Mouse (Mus musculus) MEL (cell line): Measurements from ENCODE around the gene Ap3m1. TPM values are rescaled to one million over a fixed set of nuclear protein-coding genes. Genes with fewer than 3 reads are reported as not detected.
A peak's percentile ranks its signal among the peaks of the same experiment; 100 is the strongest.

Experiments used
- DNase-seq: peaks from one replicate; pipeline ENCODE4 v3.0.0; 2011; ENCODE audit warnings: low read depth, low spot score
- H3K27ac ChIP-seq: 2 replicates; pipeline ENCODE4 v1.5.1; 2012; ENCODE audit warnings: low read depth, mild to moderate bottlenecking, control low read depth, low read length, moderate library complexity; ENCODE audit not compliant: control insufficient read depth
- H3K27me3 ChIP-seq, 2 experiments: fragments of 150-350 bp in 1 of 2; sonication (generic) in 1 of 2; 2 replicates each; pipeline ENCODE4 v1.6.1; 2012; ENCODE audit warnings: low read length in 2 of 2, mild to moderate bottlenecking in 2 of 2, improper control_type of control experiment in 1 of 2, moderate library complexity in 1 of 2; ENCODE audit not compliant: insufficient read depth in 2 of 2, control insufficient read depth in 1 of 2
- H3K36me3 ChIP-seq, 2 experiments: 2 replicates each; pipeline ENCODE4 v1.6.1; 2012 to 2014; ENCODE audit warnings: low read length in 2 of 2, improper control_type of control experiment in 1 of 2, inconsistent platforms in 1 of 2, mild to moderate bottlenecking in 1 of 2; ENCODE audit not compliant: insufficient read depth in 2 of 2, control insufficient read depth in 1 of 2
- H3K4me1 ChIP-seq, 2 experiments: fragments of 150-350 bp in 1 of 2; sonication (generic) in 1 of 2; 2 replicates each; pipeline ENCODE4 v1.6.1; 2012; ENCODE audit warnings: low read length in 2 of 2, improper control_type of control experiment in 1 of 2, mild to moderate bottlenecking in 1 of 2; ENCODE audit not compliant: insufficient read depth in 2 of 2, control insufficient read depth in 1 of 2
- H3K4me3 ChIP-seq, 2 experiments: fragments of 150-350 bp in 1 of 2; sonication (generic) in 1 of 2; 2 replicates each; pipeline ENCODE4 v1.5.1; 2012; ENCODE audit warnings: low read depth in 2 of 2, low read length in 2 of 2, mild to moderate bottlenecking in 2 of 2, moderate library complexity in 2 of 2, control low read depth in 1 of 2, improper control_type of control experiment in 1 of 2; ENCODE audit not compliant: control insufficient read depth in 1 of 2, insufficient read depth in 1 of 2
- H3K79me2 ChIP-seq: 2 replicates; pipeline ENCODE4 v1.6.1; 2012; ENCODE audit warnings: mild to moderate bottlenecking, low read length, moderate library complexity; ENCODE audit not compliant: control insufficient read depth, poor library complexity, insufficient read depth
- H3K9ac ChIP-seq: 2 replicates; pipeline ENCODE4 v1.6.1; 2012; ENCODE audit warnings: low read depth, mild to moderate bottlenecking, control low read depth, low read length, moderate library complexity; ENCODE audit not compliant: control insufficient read depth, poor library complexity, severe bottlenecking
- H3K9me3 ChIP-seq: fragments of 150-350 bp; sonication (generic); replicated peaks from 2 replicates; pipeline ENCODE4 v1.6.1; 2012; ENCODE audit warnings: mild to moderate bottlenecking, low read length, improper control_type of control experiment, moderate library complexity; ENCODE audit not compliant: insufficient read depth
- CHD2 ChIP-seq: IDR thresholded peaks from 2 replicates; pipeline ENCODE4 v1.6.1; 2011; ENCODE audit warnings: low read length, improper control_type of control experiment
- E2F4 ChIP-seq: IDR thresholded peaks from 2 replicates; pipeline ENCODE4 v1.6.1; 2011; ENCODE audit warnings: low read depth, low read length, improper control_type of control experiment, borderline replicate concordance
- ELF1 ChIP-seq: IDR thresholded peaks from 2 replicates; pipeline ENCODE4 v1.6.1; 2014; ENCODE audit warnings: low read depth, mild to moderate bottlenecking, inconsistent platforms, low read length, improper control_type of control experiment, moderate library complexity
- EP300 ChIP-seq, 2 experiments: IDR thresholded peaks; 2 replicates each; pipeline ENCODE4 v1.6.1; 2011; ENCODE audit warnings: improper control_type of control experiment in 2 of 2, low read length in 2 of 2, low read depth in 1 of 2, mild to moderate bottlenecking in 1 of 2
- ETS1 ChIP-seq: IDR thresholded peaks from 2 replicates; pipeline ENCODE4 v1.6.1; 2012; ENCODE audit warnings: low read depth, mild to moderate bottlenecking, inconsistent platforms, low read length, improper control_type of control experiment, moderate library complexity
- GABPA ChIP-seq: IDR thresholded peaks from 2 replicates; pipeline ENCODE4 v1.6.1; 2012; ENCODE audit warnings: low read depth, mild to moderate bottlenecking, inconsistent platforms, low read length, improper control_type of control experiment, moderate library complexity
- GATA1 ChIP-seq: IDR thresholded peaks from 2 replicates; pipeline ENCODE4 v1.6.1; 2011; ENCODE audit warnings: low read depth, low read length, improper control_type of control experiment
- HCFC1 ChIP-seq: IDR thresholded peaks from 2 replicates; pipeline ENCODE4 v1.6.1; 2012; ENCODE audit warnings: low read depth, mild to moderate bottlenecking, inconsistent platforms, low read length, improper control_type of control experiment, moderate library complexity
- KAT2A ChIP-seq: conservative IDR thresholded peaks from 2 replicates; pipeline ENCODE4 v1.6.1; 2012; ENCODE audit warnings: low read depth, low read length, improper control_type of control experiment, inconsistent platforms
- MAFK ChIP-seq: IDR thresholded peaks from 2 replicates; pipeline ENCODE4 v1.6.1; 2011; ENCODE audit warnings: low read depth, mild to moderate bottlenecking, low read length, improper control_type of control experiment, borderline replicate concordance
- MAX ChIP-seq: IDR thresholded peaks from 2 replicates; pipeline ENCODE4 v1.6.1; 2011; ENCODE audit warnings: low read length, improper control_type of control experiment
- MAZ ChIP-seq: IDR thresholded peaks from 2 replicates; pipeline ENCODE4 v1.6.1; 2012; ENCODE audit warnings: low read depth, mild to moderate bottlenecking, inconsistent platforms, low read length, improper control_type of control experiment
- MEF2A ChIP-seq: IDR thresholded peaks from 2 replicates; pipeline ENCODE4 v1.6.1; 2014; ENCODE audit warnings: low read depth, mild to moderate bottlenecking, inconsistent platforms, low read length, improper control_type of control experiment; ENCODE audit not compliant: poor library complexity, insufficient replicate concordance, severe bottlenecking; ENCODE audit errors: extremely low read depth
- MXI1 ChIP-seq: IDR thresholded peaks from 2 replicates; pipeline ENCODE4 v1.6.1; 2011; ENCODE audit warnings: mild to moderate bottlenecking, low read depth, low read length, improper control_type of control experiment
- MYB ChIP-seq: IDR thresholded peaks from 2 replicates; pipeline ENCODE4 v1.6.1; 2011; ENCODE audit warnings: mild to moderate bottlenecking, low read depth, low read length, improper control_type of control experiment
- MYC ChIP-seq: IDR thresholded peaks from 2 replicates; pipeline ENCODE4 v1.6.1; 2011; ENCODE audit warnings: low read depth, mild to moderate bottlenecking, low read length, improper control_type of control experiment, moderate library complexity
- NELFE ChIP-seq: IDR thresholded peaks from 2 replicates; pipeline ENCODE4 v1.6.1; 2011; ENCODE audit warnings: low read depth, low read length, improper control_type of control experiment
- NRF1 ChIP-seq: IDR thresholded peaks from 2 replicates; pipeline ENCODE4 v1.6.1; 2014; ENCODE audit warnings: low read depth, mild to moderate bottlenecking, inconsistent platforms, low read length, improper control_type of control experiment, moderate library complexity; ENCODE audit not compliant: poor library complexity, insufficient read depth, severe bottlenecking
- POLR2A ChIP-seq, 2 experiments: IDR thresholded peaks; 2 replicates each; pipeline ENCODE4 v1.6.1; 2011 to 2012; ENCODE audit warnings: low read length in 2 of 2, mild to moderate bottlenecking in 2 of 2, control low read depth in 1 of 2, improper control_type of control experiment in 1 of 2, low read depth in 1 of 2, moderate library complexity in 1 of 2; ENCODE audit not compliant: control insufficient read depth in 1 of 2, insufficient read depth in 1 of 2, poor library complexity in 1 of 2
- RAD21 ChIP-seq: IDR thresholded peaks from 2 replicates; pipeline ENCODE4 v1.6.1; 2011; ENCODE audit warnings: mild to moderate bottlenecking, low read depth, low read length, improper control_type of control experiment
- RCOR1 ChIP-seq: IDR thresholded peaks from 2 replicates; pipeline ENCODE4 v1.6.1; 2012; ENCODE audit warnings: low read depth, mild to moderate bottlenecking, inconsistent platforms, low read length, improper control_type of control experiment
- SIN3A ChIP-seq: IDR thresholded peaks from 2 replicates; pipeline ENCODE4 v1.6.1; 2012; ENCODE audit warnings: low read length, improper control_type of control experiment, inconsistent platforms
- SMC3 ChIP-seq: IDR thresholded peaks from 2 replicates; pipeline ENCODE4 v1.6.1; 2011; ENCODE audit warnings: low read depth, low read length, improper control_type of control experiment
- TBP ChIP-seq: IDR thresholded peaks from 2 replicates; pipeline ENCODE4 v1.8.0; 2011; ENCODE audit warnings: low read depth, low read length, improper control_type of control experiment
- TCF12 ChIP-seq: IDR thresholded peaks from 2 replicates; pipeline ENCODE4 v1.6.1; 2014; ENCODE audit warnings: low read depth, mild to moderate bottlenecking, inconsistent platforms, low read length, improper control_type of control experiment, moderate library complexity
- UBTF ChIP-seq: IDR thresholded peaks from 2 replicates; pipeline ENCODE4 v1.6.1; 2012; ENCODE audit warnings: low read depth, mild to moderate bottlenecking, inconsistent platforms, low read length, improper control_type of control experiment, moderate library complexity, borderline replicate concordance; ENCODE audit not compliant: insufficient read depth
- USF2 ChIP-seq, 2 experiments: IDR thresholded peaks; 2 replicates each; pipeline ENCODE4 v1.6.1; 2011 to 2012; ENCODE audit warnings: improper control_type of control experiment in 2 of 2, low read length in 2 of 2, borderline replicate concordance in 1 of 2, inconsistent platforms in 1 of 2, low read depth in 1 of 2, mild to moderate bottlenecking in 1 of 2; ENCODE audit not compliant: insufficient read depth in 1 of 2
- ZC3H11A ChIP-seq: IDR thresholded peaks from 2 replicates; pipeline ENCODE4 v1.6.1; 2012; ENCODE audit warnings: low read depth, mild to moderate bottlenecking, inconsistent platforms, low read length, improper control_type of control experiment
- ZKSCAN1 ChIP-seq: IDR thresholded peaks from 2 replicates; pipeline ENCODE4 v1.6.1; 2012; ENCODE audit warnings: low read depth, mild to moderate bottlenecking, inconsistent platforms, low read length, improper control_type of control experiment, moderate library complexity
- ZNF384 ChIP-seq: IDR thresholded peaks from 2 replicates; pipeline ENCODE4 v1.6.1; 2012; ENCODE audit warnings: low read depth, mild to moderate bottlenecking, inconsistent platforms, low read length, improper control_type of control experiment
- polyA plus RNA-seq, 2 experiments: library from polyadenylated mRNA; stranded (reverse) in 1 of 2; unstranded in 1 of 2; fragments of >175 nt in 1 of 2; fragments of >200 nt in 1 of 2; gene quantifications; 2 replicates each; pipeline versions ENCODE4 v1.2.1 to v1.2.4; 2012; ENCODE audit warnings: low replicate concordance in 2 of 2, low read depth in 1 of 2; ENCODE audit not compliant: insufficient read length in 2 of 2, insufficient read depth in 1 of 2, missing spikeins in 1 of 2
- total RNA-seq: library from RNA; depleted of rRNA; stranded (reverse); fragments of 300-350 nt; gene quantifications from 2 replicates; pipeline ENCODE4 v1.2.3, GENCODE M21; 2012

Gene Ap3m1
- total and polyA plus RNA-seq, 3 experiments, result 31.8 to 47.4 TPM; not detected in 1

- TF ChIP-seq ELF1 (no peak), CHD2 (no peak), MYB (no peak), NRF1 (no peak), ZNF384 (peak; percentile 79), MYC (peak; percentile 73; the same call in 1 of the 2 replicates)
Observed at GRCm38 (mm10) chr14:21101562-21101961, 49.3 kb upstream of the Ap3m1 start (continued).

DNA sequence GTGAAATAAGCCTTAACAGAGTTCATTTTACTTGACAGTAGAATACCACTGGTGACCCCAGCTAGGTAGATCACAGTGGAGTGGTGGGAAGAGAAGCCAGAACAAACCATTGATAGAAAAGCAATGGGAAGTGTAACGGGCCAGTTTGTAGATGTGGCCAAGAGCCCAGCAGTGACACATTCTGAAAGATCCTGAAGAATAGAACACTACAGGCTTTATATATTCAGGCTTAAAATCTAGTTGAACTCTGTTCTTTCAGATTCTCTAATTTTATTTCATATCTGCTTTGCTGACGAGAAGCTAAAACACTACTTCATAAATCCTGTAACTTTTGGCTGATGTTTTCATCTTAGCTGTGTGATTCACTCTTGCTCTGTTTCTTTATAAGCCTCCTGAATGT is 48.6 kb upstream of the Ap3m1 start:
- TF ChIP-seq ELF1 (no peak), MAFK (no peak), KAT2A (no peak), GABPA (no peak), MYB (no peak), GATA1 (no peak), MXI1 (no peak), RAD21 (no peak), TBP (no peak), MAZ (no peak), MYC (no peak), ZKSCAN1 (no peak), RCOR1 (no peak), NELFE (no peak), MEF2A (no peak)

DNA sequence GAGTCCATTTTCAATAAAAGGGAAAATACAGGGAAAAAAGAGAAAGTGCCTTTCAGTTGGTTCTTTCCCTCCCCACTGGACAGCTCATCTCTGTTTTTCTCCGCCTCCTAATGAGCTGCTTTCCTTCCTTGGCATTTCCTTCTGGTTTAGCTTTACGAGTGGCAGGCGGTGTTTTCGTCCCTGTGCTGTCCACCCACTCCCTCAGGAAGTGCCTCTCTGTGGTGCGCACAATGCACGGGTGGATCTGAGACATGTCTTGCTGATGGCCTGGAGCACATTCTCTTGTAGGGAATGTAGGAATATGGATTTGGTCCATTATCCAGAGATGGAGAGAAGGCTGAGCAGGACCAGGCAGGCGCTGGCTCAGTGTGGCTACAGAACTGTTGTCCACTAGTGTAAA is 47.1 kb upstream of the Ap3m1 start:
- no peak for DNase-seq
- no peak overlapping the region for H3K4me3 ChIP-seq
- peaks cover 16 to 19% of the 10 kb centered on the region in 2 experiments for H3K4me1 ChIP-seq
- no peaks in the 10 kb centered on the region for H3K9me3 ChIP-seq
- H3K9ac ChIP-seq, result no peak overlapping the region
- H3K36me3 ChIP-seq, result peaks cover 0 to 22% of the 10 kb centered on the region in 2 experiments; a peak in 3 of 4 replicates
- H3K27me3 ChIP-seq, result no peaks in the 10 kb centered on the region
- H3K27ac ChIP-seq, result no peak overlapping the region
- no peaks in the 10 kb centered on the region for H3K79me2 ChIP-seq
- TF ChIP-seq ZC3H11A, result no peak
- TF ChIP-seq TCF12, result no peak
- no peak for TF ChIP-seq POLR2A (IDR thresholded peaks at IDR 0.05; ENCODE audit: control insufficient read depth in 1 of 2, insufficient read depth in 1 of 2, low read depth in 1 of 2, low read length in 2 of 2, poor library complexity in 1 of 2)
- TF ChIP-seq NRF1, result no peak
- TF ChIP-seq MEF2A, result no peak
- TF ChIP-seq USF2 (IDR thresholded peaks at IDR 0.05; ENCODE audit: borderline replicate concordance in 1 of 2, insufficient read depth in 1 of 2, low read depth in 1 of 2, low read length in 2 of 2), result no peak
- TF ChIP-seq MAX, result no peak
- no peak for TF ChIP-seq ETS1
- no peak for TF ChIP-seq HCFC1
- no peak for TF ChIP-seq UBTF
- no peak for TF ChIP-seq MYC
- TF ChIP-seq E2F4, result no peak
- TF ChIP-seq EP300 (IDR thresholded peaks at IDR 0.05; ENCODE audit: low read depth in 1 of 2, low read length in 2 of 2), result no peak
- TF ChIP-seq SMC3, result no peak
- no peak for TF ChIP-seq GATA1
- no peak for TF ChIP-seq SIN3A

More for the DNA sequence above, 48.6 kb upstream of the Ap3m1 start:
- H3K9me3 ChIP-seq, result no peaks in the 10 kb centered on the region
- peak overlapping the region in 1 of 2 experiments; percentile 23; a peak in 1 of 4 replicates for H3K4me3 ChIP-seq
- peak overlapping the region; percentile 23 for H3K9ac ChIP-seq
- no peaks in the 10 kb centered on the region for H3K27me3 ChIP-seq
- peaks cover 0 to 22% of the 10 kb centered on the region in 2 experiments for H3K36me3 ChIP-seq
- H3K27ac ChIP-seq, result peak overlapping the region; percentile 49
- DNase-seq, result peak; percentile 14
- peaks cover 16 to 19% of the 10 kb centered on the region in 2 experiments for H3K4me1 ChIP-seq
- H3K79me2 ChIP-seq, result no peaks in the 10 kb centered on the region
